Mouse (Mus musculus) C2C12 (cell line): ENCODE measurements around the gene 0610012G03Rik. TPM values are rescaled to one million over a fixed set of nuclear protein-coding genes. Genes with fewer than 3 reads are reported as not detected.

Experiments used
- H3K27me3 ChIP-seq: one replicate; pipeline ENCODE4 v1.6.1; 2011; ENCODE audit not compliant: control insufficient read depth, insufficient read depth, insufficient read length
- H3K36me3 ChIP-seq: one replicate; pipeline ENCODE4 v1.6.1; 2011; ENCODE audit not compliant: control insufficient read depth, insufficient read depth
- H3K4me3 ChIP-seq: one replicate; pipeline ENCODE4 v1.5.1; 2011; ENCODE audit warnings: mild to moderate bottlenecking, control low read depth; ENCODE audit not compliant: poor library complexity, insufficient read depth, severe bottlenecking
- H3K79me2 ChIP-seq: one replicate; pipeline ENCODE4 v1.6.1; 2011; ENCODE audit not compliant: control insufficient read depth, insufficient read depth
- H3K79me3 ChIP-seq: one replicate; pipeline ENCODE4 v1.6.1; 2011; ENCODE audit warnings: low read depth, control low read depth
- H3ac ChIP-seq: one replicate; pipeline ENCODE3; 2011; ENCODE audit warnings: low read depth; ENCODE audit not compliant: control insufficient read depth, insufficient read length
- CEBPB ChIP-seq: IDR thresholded peaks from one replicate; pipeline ENCODE4 v1.6.1; 2011; ENCODE audit warnings: low read depth, mild to moderate bottlenecking, control low read depth, moderate library complexity
- CTCF ChIP-seq: IDR thresholded peaks from one replicate; pipeline ENCODE4 v1.5.1; 2011; ENCODE audit not compliant: control insufficient read depth, insufficient read depth, insufficient read length
- FOSL1 ChIP-seq: IDR thresholded peaks from one replicate; pipeline ENCODE4 v1.8.0; 2011; ENCODE audit warnings: mild to moderate bottlenecking, low read length; ENCODE audit not compliant: poor library complexity, insufficient read depth, severe bottlenecking
- MAX ChIP-seq: IDR thresholded peaks from one replicate; pipeline ENCODE4 v1.6.1; 2011; ENCODE audit warnings: mild to moderate bottlenecking, control low read depth
- MYOD1 ChIP-seq: IDR thresholded peaks from one replicate; pipeline ENCODE4 v1.6.1; 2011; ENCODE audit warnings: low read depth; ENCODE audit not compliant: control insufficient read depth, insufficient read length
- MYOG ChIP-seq: IDR thresholded peaks from one replicate; pipeline ENCODE4 v1.6.1; 2011; ENCODE audit not compliant: control insufficient read depth, insufficient read length; ENCODE audit errors: extremely low read depth
- USF1 ChIP-seq: IDR thresholded peaks from one replicate; pipeline ENCODE4 v1.6.1; 2011; ENCODE audit warnings: low read depth, mild to moderate bottlenecking, control low read depth, moderate library complexity
- polyA plus RNA-seq: library from polyadenylated mRNA; unstranded; fragments of >200 nt; fragmentation: generic; extraction: Trizol; gene quantifications from one replicate; pipeline ENCODE4 v1.2.1, GENCODE M21; 2012; ENCODE audit warnings: missing spikeins

0610012G03Rik gene
- polyA plus RNA-seq, 1 experiment = 46.3 TPM

DNA sequence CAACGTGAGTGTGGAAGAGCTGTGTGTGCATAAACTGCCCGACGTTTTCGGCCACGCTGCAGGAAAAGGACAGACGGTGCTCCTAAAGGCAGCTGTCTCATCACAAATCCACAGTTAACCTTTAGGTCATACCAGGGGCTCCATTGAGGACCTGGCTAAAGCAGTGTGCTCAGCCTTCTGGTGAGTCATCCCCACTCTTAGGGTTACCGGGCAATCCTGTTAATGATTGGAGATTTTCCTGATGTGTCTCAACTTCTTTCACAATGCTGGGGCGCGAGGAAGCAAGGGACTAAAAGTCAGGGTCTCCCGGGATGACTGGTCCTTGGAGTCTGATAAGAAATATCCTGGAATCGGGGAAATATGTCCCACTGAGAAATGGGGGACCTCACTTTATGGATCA, 30.5 kb downstream of the 0610012G03Rik start:
- Histone ChIP-seq H3K27me3 (no peaks in the 10 kb centered on the region), H3K36me3 (no peaks in the 10 kb centered on the region), H3K79me3 (no peaks in the 10 kb centered on the region), H3K79me2 (no peaks in the 10 kb centered on the region), H3K4me3 (no peak overlapping the region), H3ac (no peak overlapping the region)
- no peak for TF ChIP-seq MYOG
- TF ChIP-seq FOSL1 = no peak
- TF ChIP-seq CTCF = no peak
- no peak for TF ChIP-seq MYOD1
- no peak for TF ChIP-seq CEBPB
- no peak for TF ChIP-seq USF1
- TF ChIP-seq MAX = no peak

DNA sequence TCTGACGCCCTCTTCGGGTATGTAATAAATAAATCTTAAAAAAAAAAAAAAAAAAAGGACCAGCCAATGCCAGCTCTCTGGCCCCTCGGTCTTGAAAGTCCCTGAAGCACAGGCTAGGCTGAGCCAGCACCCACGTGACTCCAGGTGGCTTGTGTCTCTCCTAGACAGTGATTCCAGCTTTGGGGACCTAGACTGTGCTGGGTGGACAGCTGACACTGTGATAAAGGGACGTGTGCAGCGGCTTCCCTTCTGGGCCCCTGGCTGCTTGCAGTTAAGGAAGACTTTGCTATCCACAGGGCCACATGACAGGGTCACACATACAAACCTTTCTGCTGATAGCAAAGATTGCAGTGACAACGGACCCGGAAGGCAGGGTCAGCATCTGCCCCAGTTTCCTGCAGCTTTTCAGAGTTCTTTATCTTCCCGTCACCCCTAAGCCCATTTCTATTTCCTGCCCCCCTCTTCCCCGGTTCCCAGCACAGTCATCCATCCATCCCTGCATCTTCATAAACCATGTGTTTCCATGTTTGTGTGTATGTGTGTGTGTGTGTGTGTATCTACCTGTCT, 37.9 kb downstream of the 0610012G03Rik start:
- H3ac ChIP-seq = no peak overlapping the region
- no peaks in the 10 kb centered on the region for H3K79me3 ChIP-seq
- H3K36me3 ChIP-seq = no peaks in the 10 kb centered on the region
- no peak overlapping the region for H3K4me3 ChIP-seq
- TF ChIP-seq MYOD1 (no peak), CTCF (no peak), MYOG (no peak), FOSL1 (no peak), USF1 (no peak), CEBPB (no peak), MAX (no peak)
- no peaks in the 10 kb centered on the region for H3K27me3 ChIP-seq
- H3K79me2 ChIP-seq = no peaks in the 10 kb centered on the region

DNA sequence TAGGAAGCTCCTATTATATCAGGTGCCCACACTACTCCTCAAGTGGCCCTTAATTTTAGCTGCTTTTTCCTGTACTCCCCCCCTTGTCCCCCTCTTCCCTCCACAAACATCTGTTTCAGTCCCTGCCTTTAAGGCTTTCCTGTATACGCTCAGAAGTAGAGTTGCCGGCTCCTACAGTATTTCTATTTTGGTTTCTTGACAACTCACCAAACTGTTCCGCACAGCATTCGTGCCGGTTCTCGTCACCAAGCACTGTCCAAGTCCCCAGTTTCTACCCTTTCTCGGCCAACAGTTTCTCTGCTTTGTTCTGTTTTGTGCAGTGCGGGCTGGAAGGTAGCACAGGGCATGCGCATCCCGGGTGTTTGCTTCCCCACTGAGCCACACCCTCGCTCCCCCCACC, 39.3 kb downstream of the 0610012G03Rik start:
- Histone ChIP-seq H3K36me3 (no peaks in the 10 kb centered on the region), H3K4me3 (no peak overlapping the region), H3K27me3 (no peaks in the 10 kb centered on the region), H3ac (no peak overlapping the region), H3K79me2 (no peaks in the 10 kb centered on the region), H3K79me3 (no peaks in the 10 kb centered on the region)
- no peak for TF ChIP-seq CEBPB
- TF ChIP-seq CTCF = no peak

DNA sequence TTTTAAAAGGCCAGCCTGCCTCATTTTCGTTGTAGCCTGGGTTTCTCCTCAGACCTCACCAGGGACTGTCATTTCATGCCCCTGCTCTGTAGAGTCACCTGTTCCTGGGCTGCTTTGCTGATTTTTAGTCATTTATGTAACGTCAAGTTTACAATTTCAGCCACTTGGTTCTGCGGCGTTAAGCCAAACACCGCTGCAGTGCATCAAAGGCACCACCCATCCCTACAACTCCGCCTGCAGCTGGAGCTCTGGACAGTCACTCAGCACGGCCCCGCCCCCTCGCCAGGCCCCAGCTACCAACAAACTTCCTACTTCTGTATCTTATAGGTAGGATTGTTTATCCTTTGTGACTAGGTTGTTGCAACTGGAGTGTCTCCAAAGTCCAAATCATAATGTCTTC, 41.4 kb downstream of the 0610012G03Rik start:
- Histone ChIP-seq H3K36me3 (no peaks in the 10 kb centered on the region), H3K79me2 (no peaks in the 10 kb centered on the region), H3K27me3 (no peaks in the 10 kb centered on the region), H3K4me3 (no peak overlapping the region), H3ac (no peak overlapping the region), H3K79me3 (no peaks in the 10 kb centered on the region)
- no peak for TF ChIP-seq MYOD1
- no peak for TF ChIP-seq CTCF
- TF ChIP-seq USF1 = no peak
- no peak for TF ChIP-seq MAX
- TF ChIP-seq MYOG = no peak
- no peak for TF ChIP-seq FOSL1
- no peak for TF ChIP-seq CEBPB

DNA sequence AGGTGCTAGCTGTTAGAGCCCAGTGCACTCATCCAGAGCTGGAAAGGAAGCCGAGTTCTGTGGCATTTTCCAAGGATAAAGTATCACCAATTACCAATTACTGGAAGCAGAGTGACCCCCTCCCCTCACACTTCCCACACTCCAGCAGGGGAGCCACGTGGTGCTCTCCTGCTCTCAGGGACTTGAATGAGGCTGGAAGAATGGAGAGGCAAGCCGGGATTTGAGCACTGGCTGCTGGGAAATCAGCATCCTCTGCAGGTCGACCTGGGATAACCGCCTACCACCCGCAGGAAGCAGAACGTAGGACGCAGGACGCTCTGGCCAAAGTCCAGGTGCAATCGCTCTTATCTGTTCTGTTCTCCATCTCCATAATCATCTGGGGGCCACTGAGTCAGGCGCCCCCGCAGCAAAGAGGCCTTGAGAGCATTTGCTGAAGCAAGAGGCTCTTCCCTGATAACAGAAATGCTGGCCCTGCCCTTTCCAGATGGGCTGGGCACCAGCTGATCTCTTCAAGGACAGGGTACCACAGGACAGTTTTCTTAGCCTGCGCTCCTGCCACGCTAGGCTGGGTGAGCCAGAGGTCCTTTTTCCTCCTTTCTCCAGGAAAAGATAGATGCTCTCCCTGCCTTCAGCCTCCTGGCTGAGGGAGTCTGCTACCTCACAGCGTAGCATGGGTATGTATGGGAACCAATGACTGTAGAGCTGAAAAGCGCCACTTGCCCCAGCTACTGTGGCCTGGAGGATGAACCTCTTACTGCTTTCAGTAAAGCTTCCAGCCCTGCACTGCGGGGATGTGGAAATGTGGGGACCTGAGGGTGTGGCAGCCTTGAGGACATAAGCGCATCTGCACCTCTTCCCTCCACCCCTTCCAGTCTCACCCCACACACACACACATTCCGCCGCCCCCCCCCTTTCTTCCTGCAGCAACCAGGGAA, 42.1 kb downstream of the 0610012G03Rik start:
- no peaks in the 10 kb centered on the region for H3K36me3 ChIP-seq
- H3ac ChIP-seq = no peak overlapping the region
- no peak for TF ChIP-seq MYOD1
- no peak for TF ChIP-seq MAX
- TF ChIP-seq CTCF = no peak
- TF ChIP-seq FOSL1 = no peak
- TF ChIP-seq MYOG = no peak
- no peak for TF ChIP-seq USF1
- TF ChIP-seq CEBPB = no peak
- H3K79me3 ChIP-seq = no peaks in the 10 kb centered on the region
- H3K79me2 ChIP-seq = no peaks in the 10 kb centered on the region
- no peak overlapping the region for H3K4me3 ChIP-seq
- no peaks in the 10 kb centered on the region for H3K27me3 ChIP-seq
